Mouse (Mus musculus): ENCODE data around the gene Paxip1.

The Paxip1 gene

GRCm38 (mm10) chr5:27791303-27792172, at the start of gene Paxip1:
Gene Paxip1, minus strand, starts transcription at chr5:27791691.
- DNase-seq (ENCODE audit: low spot score): peak; percentile 96

DNA sequence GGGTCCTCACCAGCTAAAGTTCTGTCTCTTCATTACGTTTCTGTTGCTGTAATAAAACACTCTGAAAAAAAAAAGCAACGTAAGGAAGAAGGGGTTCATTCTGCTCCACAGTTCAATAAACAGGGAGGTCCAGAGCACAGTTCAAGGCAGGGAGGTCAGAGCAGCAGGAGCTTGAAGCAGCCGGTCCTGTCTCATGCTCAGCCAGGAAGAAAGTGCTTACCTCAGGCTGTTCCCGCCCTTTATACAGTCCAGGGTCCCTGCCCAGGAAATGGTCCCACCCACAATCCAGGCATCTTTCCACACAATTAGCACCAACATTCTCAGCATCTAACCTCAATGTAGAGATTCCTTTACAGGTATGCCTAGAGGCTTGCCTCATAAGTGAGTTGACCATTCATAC, 46.6 kb upstream of the Paxip1 start:
- no peak for DNase-seq (ENCODE audit: low spot score)

DNA sequence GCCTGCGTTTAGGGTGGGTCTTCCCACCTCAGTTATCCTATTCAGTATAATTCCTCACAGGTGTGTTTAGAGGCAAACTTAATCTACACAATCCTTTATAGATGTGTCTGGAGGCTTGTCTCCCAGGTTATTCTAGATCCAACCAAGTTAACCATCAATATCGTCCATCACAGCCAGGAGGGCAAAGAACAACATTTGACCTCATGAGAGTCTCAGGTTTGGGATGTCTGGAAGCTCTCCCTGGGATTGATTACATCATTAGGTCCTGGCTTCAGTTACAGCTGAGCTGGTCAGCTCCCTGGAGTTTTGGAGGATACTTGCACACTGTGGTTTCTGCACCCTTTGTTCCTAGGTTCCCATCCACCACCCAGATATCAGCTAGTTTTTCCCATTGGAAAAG, 43.6 kb upstream of the Paxip1 start:
- no peak for DNase-seq (ENCODE audit: low spot score)

- no peak for DNase-seq (ENCODE audit: low spot score)
Observed at GRCm38 (mm10) chr5:27827971-27828370, 36.5 kb upstream of the Paxip1 start.

- no peak for DNase-seq (ENCODE audit: low spot score)
Observed at GRCm38 (mm10) chr5:27821161-27821560, 29.7 kb upstream of the Paxip1 start.

GRCm38 (mm10) chr5:27818840-27819672, 27.6 kb upstream of the Paxip1 start:
- no peak for DNase-seq (ENCODE audit: low spot score)

- no peak for DNase-seq (ENCODE audit: low spot score)
Observed at GRCm38 (mm10) chr5:27814282-27814681, 22.8 kb upstream of the Paxip1 start.

DNA sequence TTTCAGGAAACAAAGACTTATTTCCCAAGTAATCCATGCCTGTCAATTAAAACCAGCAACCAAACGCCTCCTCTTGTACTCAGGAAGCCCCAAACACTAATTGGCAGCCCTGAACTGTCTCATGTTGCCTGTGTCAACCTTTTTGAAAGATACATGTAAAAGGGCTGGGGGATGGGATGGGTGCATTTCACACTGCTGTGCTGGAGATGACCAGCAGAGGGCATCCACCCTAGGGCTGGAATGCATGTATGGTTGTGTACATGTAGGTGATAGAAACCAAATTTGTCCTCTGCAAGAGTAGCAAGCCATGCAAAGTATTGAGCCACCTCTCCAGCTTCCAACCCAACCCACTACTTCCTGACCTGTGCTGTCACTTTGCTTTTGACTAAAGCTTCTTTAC, 2.4 kb upstream of the Paxip1 start:
- peak; percentile 6 for DNase-seq (ENCODE audit: low spot score)

DNA sequence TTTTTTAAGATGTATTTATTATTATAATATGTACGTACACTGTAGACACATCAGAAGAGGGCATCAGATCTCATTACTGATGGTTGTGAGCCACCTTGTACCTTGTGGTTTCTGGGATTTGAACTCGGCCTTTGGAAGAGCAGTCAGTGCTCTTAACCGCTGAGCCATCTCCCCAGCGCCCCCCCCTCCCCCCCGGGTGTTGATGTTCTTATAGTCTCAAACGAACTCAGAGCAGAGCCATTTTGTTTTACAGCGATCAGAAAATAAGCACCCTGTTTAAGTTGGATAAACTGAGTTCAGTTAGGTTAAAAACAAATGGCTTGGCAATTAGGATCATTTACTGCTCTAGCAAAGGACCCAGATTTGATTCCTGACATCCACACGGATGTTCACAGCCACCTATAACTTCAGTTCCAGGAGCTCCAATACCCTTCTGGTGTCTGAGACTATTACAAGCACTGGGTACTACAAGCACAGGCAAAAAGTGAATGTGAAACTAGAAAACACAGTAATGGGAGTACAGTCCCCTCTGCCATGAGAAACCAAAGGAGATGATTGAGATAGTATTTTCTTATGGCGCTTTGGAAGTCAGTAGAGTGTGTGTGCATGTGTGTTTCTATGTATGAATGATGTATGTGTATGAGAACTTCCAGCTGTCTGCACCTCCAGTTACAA, 1.2 kb upstream of the Paxip1 start:
- no peak for DNase-seq (ENCODE audit: low spot score)

GRCm38 (mm10) chr5:27792173-27792470, 631 bp upstream of the Paxip1 start:
- DNase-seq (ENCODE audit: low spot score): peak; percentile 9

DNA sequence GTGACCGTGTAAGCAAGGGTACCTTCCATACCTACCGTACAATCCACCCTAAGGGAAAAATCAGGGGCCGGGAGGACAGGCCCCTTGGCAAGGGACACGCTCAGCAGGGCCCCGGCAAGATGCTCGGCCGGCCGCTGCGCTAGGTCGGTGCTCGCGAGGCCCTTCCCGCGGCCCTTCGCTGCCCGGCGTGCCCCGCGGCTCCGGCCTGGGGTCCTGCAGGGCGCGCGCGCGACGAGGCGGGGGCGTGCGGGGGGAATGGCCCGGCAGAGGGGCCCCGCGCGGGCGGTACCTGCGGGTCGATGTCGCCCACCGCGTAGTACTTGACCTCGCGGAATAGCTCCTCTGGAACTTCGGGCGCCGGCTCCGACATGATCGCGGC, 592 bp downstream of the Paxip1 start:
- peak; percentile 72 for DNase-seq (ENCODE audit: low spot score)

- peak; percentile 7 for DNase-seq (ENCODE audit: low spot score)
Observed at GRCm38 (mm10) chr5:27790086-27790909, 1.2 kb downstream of the Paxip1 start.

GRCm38 (mm10) chr5:27789586-27789985, 1.9 kb downstream of the Paxip1 start:
- DNase-seq (ENCODE audit: low spot score): no peak

GRCm38 (mm10) chr5:27783381-27783780, 8.1 kb downstream of the Paxip1 start:
- DNase-seq (ENCODE audit: low spot score): no peak

- no peak for DNase-seq (ENCODE audit: low spot score)
Observed at GRCm38 (mm10) chr5:27767948-27768347, 23.5 kb downstream of the Paxip1 start.

- no peak for DNase-seq (ENCODE audit: low spot score)
Observed at GRCm38 (mm10) chr5:27765780-27766179, 25.7 kb downstream of the Paxip1 start.

GRCm38 (mm10) chr5:27744944-27745343, 46.5 kb downstream of the Paxip1 start:
- no peak for DNase-seq (ENCODE audit: low spot score)

GRCm38 (mm10) chr5:27739216-27739615, 52.3 kb downstream of the Paxip1 start:
- DNase-seq (ENCODE audit: low spot score): no peak

- peak; percentile 20 for DNase-seq (ENCODE audit: low spot score)
Observed at GRCm38 (mm10) chr5:27737168-27737567, 54.3 kb downstream of the Paxip1 start.

DNA sequence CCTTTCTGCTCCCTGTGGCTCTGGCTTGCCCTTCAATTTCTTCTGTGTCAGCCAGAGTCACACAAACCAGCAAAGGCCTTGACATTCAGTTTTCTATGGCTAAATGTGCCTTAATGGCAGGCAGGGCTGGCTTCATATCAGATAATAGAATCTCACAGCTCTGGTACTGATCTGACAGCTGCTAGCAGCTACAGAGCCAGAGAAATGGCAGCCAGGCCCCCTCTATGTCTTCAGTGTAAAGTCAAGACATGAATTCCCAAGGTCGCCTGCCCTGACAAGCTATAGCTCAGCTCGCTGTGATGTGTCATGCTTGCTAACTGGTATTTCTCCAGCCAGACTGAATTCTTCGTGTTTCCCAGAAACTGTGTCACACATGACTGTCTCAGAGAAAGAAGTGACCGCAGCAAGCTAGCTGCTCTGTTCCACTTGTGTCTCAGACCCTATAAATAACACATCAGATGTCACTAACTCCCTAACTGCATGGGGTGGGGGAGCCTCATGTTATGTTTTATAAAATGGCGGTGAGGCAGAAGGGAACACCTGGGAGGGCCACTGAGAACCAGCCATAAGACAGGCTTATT, 59.1 kb downstream of the Paxip1 start:
- peak; percentile 20 for DNase-seq (ENCODE audit: low spot score)

DNA sequence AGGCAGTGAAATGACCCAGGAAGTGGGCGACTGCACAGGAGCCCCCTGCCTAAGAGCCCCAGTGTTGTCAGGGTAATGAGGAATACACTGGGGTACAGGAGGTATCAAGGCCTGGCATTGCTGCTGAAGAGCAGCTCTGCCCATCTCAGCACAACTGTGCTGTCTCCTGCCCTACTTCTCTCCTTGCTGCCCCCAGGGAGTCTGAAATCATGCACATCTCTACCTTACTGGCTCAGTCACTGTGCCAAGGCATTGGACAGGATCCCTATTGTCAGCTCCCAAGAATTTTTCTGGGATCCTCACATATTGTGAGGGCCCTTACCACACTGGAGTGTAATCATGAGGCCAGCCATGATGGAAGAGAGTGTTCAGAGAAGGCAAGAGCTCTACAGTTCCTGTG, 60.1 kb downstream of the Paxip1 start:
- DNase-seq (ENCODE audit: low spot score): no peak
